Mouse (Mus musculus) ES-Bruce4 (cell line): ENCODE measurements around the gene Ceacam1.

Source experiments
- CTCF ChIP-seq: IDR thresholded peaks from one replicate; pipeline ENCODE4 v1.8.1; 2011; ENCODE audit warnings: low read depth, low read length
- EP300 ChIP-seq: IDR thresholded peaks from 2 replicates; pipeline ENCODE4 v1.6.1; 2011; ENCODE audit warnings: low read depth, low read length; ENCODE audit not compliant: insufficient read depth
- POLR2A ChIP-seq: IDR thresholded peaks from one replicate; pipeline ENCODE4 v1.8.1; 2011; ENCODE audit warnings: low read length; ENCODE audit not compliant: insufficient read depth

DNA sequence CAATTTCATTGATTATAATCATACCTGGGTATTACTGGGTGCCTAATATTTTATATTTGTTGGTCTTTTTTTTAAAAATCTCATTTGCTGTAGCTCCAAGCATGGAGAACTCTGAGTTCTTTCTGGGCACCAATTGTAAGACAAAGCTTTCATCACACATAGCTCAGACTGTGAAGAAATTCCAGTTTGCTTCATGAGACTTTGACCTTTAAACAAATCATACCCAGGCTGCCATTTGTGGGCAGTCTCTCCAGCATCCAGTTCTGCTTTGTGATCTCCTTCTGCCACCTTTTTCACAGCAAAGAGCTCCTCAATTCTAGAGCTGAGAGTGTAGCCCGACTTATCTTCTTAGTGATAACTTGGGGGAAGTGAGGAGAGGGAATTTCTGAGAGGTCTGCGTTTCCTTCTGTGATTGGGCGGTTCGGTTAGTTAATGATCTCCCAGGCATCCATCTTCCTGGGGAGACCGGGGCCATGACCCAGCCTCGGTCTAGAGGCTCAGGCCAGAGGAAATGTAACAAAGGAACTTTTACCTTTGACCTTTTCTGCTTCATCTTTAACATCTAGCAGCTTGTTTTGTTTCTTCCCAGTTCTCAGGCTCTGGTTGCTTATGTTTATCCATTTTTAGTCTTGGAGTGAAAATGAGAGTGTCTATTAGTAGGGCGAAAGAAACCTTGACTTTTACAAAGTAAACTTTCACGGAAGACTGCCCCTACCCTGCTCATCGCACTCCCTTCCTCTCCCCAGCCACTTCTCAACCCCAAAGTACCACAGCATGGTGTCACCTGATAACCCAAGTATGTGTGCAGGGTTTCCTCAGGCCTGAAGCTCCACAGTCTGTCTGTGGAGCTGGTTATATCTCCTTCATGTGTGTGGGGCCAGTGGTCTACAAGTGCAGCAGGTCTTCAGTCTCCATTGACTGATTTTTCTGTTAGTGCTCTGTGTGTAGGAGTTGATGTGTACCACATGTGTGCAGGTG, 27.2 kb downstream of the Ceacam1 start:
- no peak for TF ChIP-seq POLR2A
- no peak for TF ChIP-seq CTCF
- TF ChIP-seq EP300: no peak
